Mouse (Mus musculus) heart, embryonic 16.5 days (tissue): ENCODE results near the gene Chmp1a. TPM values are rescaled to one million over a fixed set of nuclear protein-coding genes. Genes with fewer than 3 reads are reported as not detected.

Experiments
- ATAC-seq: fragments of 200-750 bp; cut with Nextera tagmentation; replicated peaks from 2 replicates; pipeline ENCODE4 v1.8.0; 2017; ENCODE audit warnings: moderate number of reproducible peaks; ENCODE audit not compliant: insufficient read depth, low FRiP score; ENCODE audit errors: extremely low read depth
- H3K27ac ChIP-seq: fragments of 300-500 bp; sonication (generic); 2 replicates; pipeline ENCODE4 v1.5.1; 2014; ENCODE audit warnings: mild to moderate bottlenecking, low read length, control low read depth, moderate library complexity
- H3K27me3 ChIP-seq: fragments of 300-500 bp; sonication (generic); 2 replicates; pipeline ENCODE4 v1.6.1; 2014; ENCODE audit warnings: low read length, mixed read lengths; ENCODE audit not compliant: control insufficient read depth, insufficient read depth
- H3K36me3 ChIP-seq: fragments of 300-500 bp; sonication (generic); 2 replicates; pipeline ENCODE4 v1.6.1; 2014; ENCODE audit not compliant: control insufficient read depth, insufficient read depth
- H3K4me1 ChIP-seq: fragments of 300-500 bp; sonication (generic); 2 replicates; pipeline ENCODE4 v1.6.1; 2014; ENCODE audit warnings: low read length, mixed read lengths; ENCODE audit not compliant: control insufficient read depth, insufficient read depth
- H3K4me2 ChIP-seq: fragments of 300-500 bp; sonication (generic); 2 replicates; pipeline ENCODE4 v1.6.1; 2014; ENCODE audit warnings: low read depth, mild to moderate bottlenecking, control low read depth, low read length
- H3K4me3 ChIP-seq: fragments of 300-500 bp; sonication (generic); 2 replicates; pipeline ENCODE4 v1.5.1; 2014; ENCODE audit warnings: mild to moderate bottlenecking, control low read depth, low read length
- H3K9ac ChIP-seq: fragments of 300-500 bp; sonication (generic); 2 replicates; pipeline ENCODE4 v1.6.1; 2014; ENCODE audit warnings: low read length, control low read depth
- H3K9me3 ChIP-seq: fragments of 300-500 bp; sonication (generic); replicated peaks from 2 replicates; pipeline ENCODE4 v1.6.1; 2016; ENCODE audit warnings: low read length; ENCODE audit not compliant: control insufficient read depth
- WGBS: fragments of 180-500 bp; shearing (Covaris S2); extraction: QIAGEN DNeasy Blood & Tissue Kit; methylation state at CpG from one replicate; pipeline ENCODE4 v1.1.7; 2014; 5-methylcytosine and 5-hydroxymethylcytosine counted together
- polyA plus RNA-seq: library from polyadenylated mRNA; unstranded; fragments of >200 nt; fragmentation: Nextera tagmentation; extraction: Ambion mirVana; gene quantifications from 2 replicates; pipeline ENCODE4 v1.2.1, GENCODE M21; 2015

Chmp1a gene
- polyA plus RNA-seq, 1 experiment from 2014 or later: 108 TPM

GRCm38 (mm10) chr8:123155177-123155576 is 57.4 kb downstream of the Chmp1a start:
- no peak overlapping the region for H3K4me2 ChIP-seq
- no peak overlapping the region for H3K9ac ChIP-seq
- H3K4me1 ChIP-seq: peaks cover 17% of the 10 kb centered on the region
- no peak for ATAC-seq
- H3K4me3 ChIP-seq: no peak overlapping the region
- H3K27ac ChIP-seq: no peak overlapping the region
- H3K9me3 ChIP-seq: no peaks in the 10 kb centered on the region
- no peaks in the 10 kb centered on the region for H3K36me3 ChIP-seq
- WGBS: 63% methylated on average over 5 of the region's 5 CpGs
- no peaks in the 10 kb centered on the region for H3K27me3 ChIP-seq

Other genes with a start within 250 kb of the Chmp1a start
- 17.6 and 18.5 TPM in 2 replicates for gene Ankrd11, start 170.5 kb downstream of the Chmp1a start, polyA plus RNA-seq
- gene Spg7, start 149.8 kb downstream of the Chmp1a start, polyA plus RNA-seq: 60.7 and 71.0 TPM in 2 replicates
- gene Rpl13, start 110.4 kb downstream of the Chmp1a start, polyA plus RNA-seq: 676 and 829 TPM in 2 replicates
- gene Cpne7, start 95.4 kb downstream of the Chmp1a start, polyA plus RNA-seq: 0.20 and 0.35 TPM in 2 replicates
- 4.4 and 5.8 TPM in 2 replicates for gene Sult5a1, start 54.4 kb downstream of the Chmp1a start, polyA plus RNA-seq
- gene Dpep1, start 26.5 kb downstream of the Chmp1a start, polyA plus RNA-seq: 10.3 and 10.4 TPM in 2 replicates
- 4.5 and 5.0 TPM in 2 replicates for gene Spata33, start 69 bp upstream of the Chmp1a start, polyA plus RNA-seq
- gene Cdk10, start 12.1 kb upstream of the Chmp1a start, polyA plus RNA-seq: 19.1 and 19.5 TPM in 2 replicates
- gene Spata2l, start 23.5 kb upstream of the Chmp1a start, polyA plus RNA-seq: 4.2 and 4.4 TPM in 2 replicates
- 16.6 and 18.3 TPM in 2 replicates for gene Zfp276, start 41.4 kb upstream of the Chmp1a start, polyA plus RNA-seq
- 20.3 and 20.8 TPM in 2 replicates for gene Vps9d1, start 41.6 kb upstream of the Chmp1a start, polyA plus RNA-seq
- gene Fanca, start 105.8 kb upstream of the Chmp1a start, polyA plus RNA-seq: 15.4 and 16.0 TPM in 2 replicates
- gene Spire2, start 120.0 kb upstream of the Chmp1a start, polyA plus RNA-seq: 0.79 and 0.89 TPM in 2 replicates
- gene Tcf25, start 161.0 kb upstream of the Chmp1a start, polyA plus RNA-seq: 143 and 152 TPM in 2 replicates
- gene Mc1r, start 194.3 kb upstream of the Chmp1a start, polyA plus RNA-seq: 0.04 and 0.13 TPM in 2 replicates
- gene Tubb3, start 198.7 kb upstream of the Chmp1a start, polyA plus RNA-seq: 4.6 and 6.9 TPM in 2 replicates
- 31.3 and 31.8 TPM in 2 replicates for gene Def8, start 210.8 kb upstream of the Chmp1a start, polyA plus RNA-seq